Mouse (Mus musculus) c-Kit-positive CD71-negative TER-119-negative erythroid progenitor cells, embryonic 14.5 days (primary cell): ENCODE data around the gene Glt1d1.
A peak's percentile ranks its signal among the peaks of the same experiment; 100 is the strongest.

Source experiments
- DNase-seq: peaks from one replicate; pipeline ENCODE4 v3.0.0-alpha.2; 2013; ENCODE audit warnings: low read depth

Gene Glt1d1

GRCm38 (mm10) chr5:127632167-127633145 is at the start of gene Glt1d1, which contains the start of gene Slc15a4:
Glt1d1 (plus strand) TSS chr5:127632262.
Slc15a4 (minus strand) TSS chr5:127632897.
- DNase-seq, result no peak

- no peak for DNase-seq
These were observed 48.4 kb upstream of the Glt1d1 start for GRCm38 (mm10) chr5:127583658-127584057.

- no peak for DNase-seq
These were observed 44.2 kb upstream of the Glt1d1 start for GRCm38 (mm10) chr5:127587854-127588253.

GRCm38 (mm10) chr5:127592406-127592805 is 39.7 kb upstream of the Glt1d1 start:
- DNase-seq, result no peak

GRCm38 (mm10) chr5:127592854-127593253 is 39.2 kb upstream of the Glt1d1 start:
- DNase-seq, result no peak

- no peak for DNase-seq
These were observed 36.4 kb upstream of the Glt1d1 start for GRCm38 (mm10) chr5:127595676-127596075.

- no peak for DNase-seq
These were observed 35.2 kb upstream of the Glt1d1 start for GRCm38 (mm10) chr5:127596862-127597261.

GRCm38 (mm10) chr5:127602996-127603395 is 29.1 kb upstream of the Glt1d1 start:
- no peak for DNase-seq

- no peak for DNase-seq
These were observed 24.6 kb upstream of the Glt1d1 start for GRCm38 (mm10) chr5:127607507-127607906.

- DNase-seq, result no peak
These were observed 22.8 kb upstream of the Glt1d1 start for GRCm38 (mm10) chr5:127609191-127609714.

- DNase-seq, result peak; percentile 46
These were observed 21.1 kb upstream of the Glt1d1 start for GRCm38 (mm10) chr5:127610787-127611509.

GRCm38 (mm10) chr5:127611881-127612280 is 20.2 kb upstream of the Glt1d1 start:
- DNase-seq, result no peak

- DNase-seq, result no peak
These were observed 19.7 kb upstream of the Glt1d1 start for GRCm38 (mm10) chr5:127612397-127612796.

GRCm38 (mm10) chr5:127615459-127615858 is 16.6 kb upstream of the Glt1d1 start:
- DNase-seq, result no peak

- no peak for DNase-seq
These were observed 15.9 kb upstream of the Glt1d1 start for GRCm38 (mm10) chr5:127616151-127616550.

GRCm38 (mm10) chr5:127616884-127617635 is 15.0 kb upstream of the Glt1d1 start:
- DNase-seq, result peak; percentile 92

- DNase-seq, result no peak
These were observed 13.2 kb upstream of the Glt1d1 start for GRCm38 (mm10) chr5:127618834-127619233.

GRCm38 (mm10) chr5:127620371-127620770 is 11.7 kb upstream of the Glt1d1 start:
- DNase-seq, result no peak

GRCm38 (mm10) chr5:127621108-127621507 is 11.0 kb upstream of the Glt1d1 start:
- no peak for DNase-seq

- no peak for DNase-seq
These were observed 7.4 kb upstream of the Glt1d1 start for GRCm38 (mm10) chr5:127624427-127625213.

- DNase-seq, result no peak
These were observed 4.8 kb upstream of the Glt1d1 start for GRCm38 (mm10) chr5:127627242-127627641.
